Mouse (Mus musculus) E14TG2a.4 (cell line): ENCODE results near the gene Cpne5.

ENCODE experiments used
- CTCF ChIP-seq: conservative IDR thresholded peaks from 2 replicates; pipeline ENCODE4 v1.5.1; 2014; ENCODE audit warnings: low read length
- POU5F1 ChIP-seq: IDR thresholded peaks from 2 replicates; pipeline ENCODE4 v1.6.1; 2014; ENCODE audit warnings: low read length, borderline replicate concordance

- TF ChIP-seq CTCF: no peak
- no peak for TF ChIP-seq POU5F1
Observed at GRCm38 (mm10) chr17:29113591-29114352, 124.2 kb downstream of the Cpne5 start, which contains the start of gene Rab44.
